Mouse (Mus musculus) CD4-positive, CD25-positive, alpha-beta regulatory T cell, adult 2 months (primary cell): ENCODE results near the gene Tcap.

ENCODE experiments used
- DNase-seq: peaks from one replicate; pipeline ENCODE4 v3.0.0-alpha.2; 2012; ENCODE audit warnings: low read depth, low spot score

The Tcap gene

GRCm38 (mm10) chr11:98383261-98384030 lies at the start of gene Tcap:
Tcap (plus strand) TSS chr11:98383811.
- DNase-seq, result no peak

DNA sequence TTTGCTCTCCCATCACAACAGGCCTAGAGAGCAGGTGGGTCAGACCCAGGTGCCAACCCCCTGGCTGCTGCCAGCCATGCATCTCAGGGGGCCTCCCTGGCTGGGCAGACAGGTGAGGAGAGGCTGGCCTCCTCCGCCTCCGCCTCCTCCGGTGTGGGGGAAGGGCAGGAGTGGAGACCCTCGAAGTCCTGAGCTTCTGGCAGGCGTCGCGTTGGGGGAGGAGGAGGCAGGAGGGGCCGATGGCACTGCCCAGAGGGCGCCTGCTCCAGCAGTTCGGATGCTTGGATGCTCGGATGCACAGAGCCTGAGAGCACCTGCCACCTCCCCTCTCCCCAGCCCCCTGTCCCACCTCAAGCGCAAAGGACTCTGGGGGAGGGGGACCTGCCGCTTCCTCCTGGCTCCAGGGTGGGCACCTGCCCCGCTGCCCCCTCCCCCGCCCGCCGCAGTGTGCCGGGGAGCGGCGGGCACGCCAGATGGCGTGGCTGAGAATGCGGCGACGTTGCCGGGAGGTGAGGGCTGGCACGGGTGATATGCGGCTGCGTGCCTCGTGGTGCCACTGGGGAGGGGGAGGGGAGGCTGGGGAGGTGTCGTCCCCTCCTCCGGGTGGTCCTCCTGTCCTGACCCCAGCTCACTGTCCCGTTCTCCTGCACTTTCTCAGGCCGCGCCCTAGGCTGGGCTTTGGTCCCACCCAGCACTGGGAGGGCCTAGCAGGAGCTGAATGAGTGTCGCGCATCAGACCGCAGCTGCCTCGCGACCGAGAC lies 49.5 kb upstream of the Tcap start:
- no peak for DNase-seq

- DNase-seq, result peak; percentile 48
These were observed 48.4 kb upstream of the Tcap start for GRCm38 (mm10) chr11:98335250-98335649.

- peak; percentile 64 for DNase-seq
These were observed 47.1 kb upstream of the Tcap start for GRCm38 (mm10) chr11:98336245-98337107.

DNA sequence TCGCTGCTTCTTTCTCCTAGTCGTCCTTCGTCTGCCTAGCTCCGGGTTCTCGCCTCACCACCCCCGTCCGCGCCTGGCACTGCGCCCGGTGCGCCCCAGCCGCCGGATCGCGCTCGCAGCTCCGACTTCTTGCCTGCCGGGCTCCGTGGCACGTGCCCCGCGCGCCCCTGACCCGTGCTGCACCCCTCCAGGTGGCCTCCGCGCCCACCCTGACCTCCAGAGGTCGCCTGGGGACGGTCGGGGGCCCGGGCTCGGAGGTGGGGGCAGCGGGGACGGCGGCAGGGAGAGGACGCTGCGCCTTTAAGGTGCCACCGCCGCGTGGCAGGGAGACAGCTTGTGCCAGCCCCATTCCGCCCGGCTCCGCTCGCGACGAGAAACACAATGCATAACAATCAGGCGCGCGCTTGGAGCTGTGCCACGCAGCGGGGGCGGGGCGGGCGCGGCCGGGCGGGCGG lies 45.1 kb upstream of the Tcap start:
- peak; percentile 41 for DNase-seq

DNA sequence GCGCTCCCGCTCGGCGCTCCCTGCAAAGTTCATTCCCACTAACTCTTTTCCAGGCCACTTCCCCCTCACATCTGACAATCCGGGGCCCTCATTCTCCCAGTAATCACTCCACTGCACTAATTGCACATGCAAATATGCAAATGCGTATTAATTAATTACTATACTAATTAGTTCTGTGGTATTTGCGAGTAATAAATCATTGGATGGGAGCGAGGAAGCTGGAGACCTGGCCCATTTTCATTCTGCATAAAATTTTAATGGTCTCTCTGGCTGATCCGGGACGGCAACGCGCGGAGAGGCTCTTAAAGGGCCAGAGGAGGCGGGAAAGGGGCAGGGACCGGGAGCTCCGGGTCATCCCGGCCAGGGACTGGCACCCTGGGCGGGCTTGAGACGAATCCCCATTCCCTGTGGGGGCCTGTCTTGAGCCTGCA lies 44.5 kb upstream of the Tcap start:
- no peak for DNase-seq

GRCm38 (mm10) chr11:98339679-98340287 lies 43.8 kb upstream of the Tcap start:
- DNase-seq, result no peak

GRCm38 (mm10) chr11:98340597-98340996 lies 43.0 kb upstream of the Tcap start:
- DNase-seq, result no peak

GRCm38 (mm10) chr11:98341174-98341573 lies 42.4 kb upstream of the Tcap start:
- DNase-seq, result no peak

- DNase-seq, result peak; percentile 92
These were observed 41.3 kb upstream of the Tcap start for GRCm38 (mm10) chr11:98342000-98342945.

DNA sequence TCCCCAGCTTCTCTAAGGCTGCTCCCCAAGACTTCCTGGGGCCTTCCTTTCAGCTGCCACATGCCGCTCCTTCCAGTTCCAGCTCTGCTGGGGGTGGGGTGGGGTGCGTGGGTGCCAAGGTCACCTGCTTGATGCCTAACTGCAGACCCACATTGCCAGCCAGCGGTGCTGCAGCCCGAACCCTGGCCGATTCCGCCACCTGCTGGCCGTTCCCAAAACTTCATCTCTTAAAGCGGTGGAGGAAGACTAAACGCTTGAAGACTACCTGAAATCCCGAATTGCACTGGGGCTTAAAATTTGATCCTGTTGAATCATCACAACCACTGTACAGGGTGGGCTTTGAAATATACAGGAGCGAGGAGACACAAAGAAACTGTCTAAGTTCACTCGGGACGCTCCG lies 38.4 kb upstream of the Tcap start:
- DNase-seq, result peak; percentile 84

GRCm38 (mm10) chr11:98346168-98346567 lies 37.4 kb upstream of the Tcap start:
- no peak for DNase-seq

DNA sequence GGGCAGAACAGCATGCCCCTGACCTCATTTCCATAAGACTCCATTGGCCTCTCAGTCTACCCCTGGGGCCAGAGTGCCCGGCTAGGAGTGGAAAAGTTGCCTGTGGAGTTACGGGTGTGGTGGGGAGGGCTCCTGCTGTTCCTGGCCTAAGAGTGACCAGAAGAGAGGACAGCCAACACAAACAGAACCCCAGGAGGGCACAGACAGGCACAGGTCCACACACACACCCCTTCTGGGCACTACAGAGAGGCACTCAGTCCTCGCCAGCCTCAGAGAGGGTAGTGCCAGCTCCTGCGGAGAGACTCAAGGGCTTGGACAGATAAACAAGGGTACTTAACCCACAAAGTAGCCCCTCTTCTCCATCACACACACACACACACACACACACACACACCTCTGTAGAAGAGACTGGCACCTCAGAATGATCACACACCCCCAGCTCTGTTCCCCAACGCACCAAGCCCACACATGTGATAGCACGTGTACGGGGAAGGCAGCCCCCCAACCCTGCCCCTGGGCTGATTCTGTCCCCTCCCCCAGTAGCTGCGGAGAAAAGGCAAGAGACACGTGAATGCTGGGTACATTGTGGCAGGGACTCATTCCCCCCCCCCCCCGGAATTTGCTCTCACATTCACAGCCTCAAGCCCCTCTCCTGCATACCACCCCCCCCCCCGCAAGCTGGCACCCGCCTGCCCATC lies 36.1 kb upstream of the Tcap start:
- no peak for DNase-seq

DNA sequence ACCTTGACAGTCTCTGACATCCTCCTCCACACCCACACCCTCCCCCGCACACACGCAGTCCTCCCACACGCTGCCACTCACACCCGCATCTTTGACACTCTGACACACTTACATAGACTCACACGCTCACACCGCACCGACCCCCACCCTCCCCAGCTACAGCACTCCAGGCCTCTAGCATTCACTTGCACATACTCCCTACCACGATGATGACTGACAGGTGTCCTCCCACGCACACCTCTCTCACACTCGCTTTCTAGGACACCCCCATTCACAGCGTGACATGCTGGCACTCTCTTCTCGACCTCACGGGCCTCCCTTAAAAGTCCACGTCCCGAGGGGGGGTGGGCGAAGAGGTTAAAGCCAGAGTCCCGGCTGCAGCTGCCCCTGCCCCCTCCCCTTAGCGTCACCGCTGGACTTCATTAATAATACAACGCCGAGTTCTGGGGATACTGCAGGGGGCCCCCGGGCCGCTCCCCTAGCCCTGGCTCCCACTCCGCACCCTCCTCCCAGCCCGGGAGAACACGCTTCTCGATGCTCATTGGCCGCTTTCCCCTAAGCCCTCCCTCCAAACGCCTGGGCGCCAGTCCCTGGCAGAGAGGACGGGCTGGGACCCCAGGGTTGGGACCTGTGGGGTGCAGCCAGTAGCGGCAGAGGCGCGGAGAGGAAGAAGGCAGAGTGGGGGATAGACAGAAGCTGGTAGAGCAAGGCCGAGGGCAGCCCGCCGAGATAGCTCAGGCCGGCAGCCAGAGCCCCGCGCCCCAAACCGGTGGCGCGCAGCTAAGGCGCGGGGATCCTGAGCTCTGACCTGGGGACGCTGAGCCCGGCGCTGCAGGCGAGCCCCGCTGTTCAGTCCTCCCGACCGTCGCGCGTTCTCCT lies 35.3 kb upstream of the Tcap start, which contains the start of gene Ppp1r1b:
Gene Ppp1r1b (plus strand): TSS at position 322 of the 879 bp plus-strand sequence.
- peak; percentile 70 for DNase-seq

- no peak for DNase-seq
These were observed 34.3 kb upstream of the Tcap start for GRCm38 (mm10) chr11:98349308-98349707.

DNA sequence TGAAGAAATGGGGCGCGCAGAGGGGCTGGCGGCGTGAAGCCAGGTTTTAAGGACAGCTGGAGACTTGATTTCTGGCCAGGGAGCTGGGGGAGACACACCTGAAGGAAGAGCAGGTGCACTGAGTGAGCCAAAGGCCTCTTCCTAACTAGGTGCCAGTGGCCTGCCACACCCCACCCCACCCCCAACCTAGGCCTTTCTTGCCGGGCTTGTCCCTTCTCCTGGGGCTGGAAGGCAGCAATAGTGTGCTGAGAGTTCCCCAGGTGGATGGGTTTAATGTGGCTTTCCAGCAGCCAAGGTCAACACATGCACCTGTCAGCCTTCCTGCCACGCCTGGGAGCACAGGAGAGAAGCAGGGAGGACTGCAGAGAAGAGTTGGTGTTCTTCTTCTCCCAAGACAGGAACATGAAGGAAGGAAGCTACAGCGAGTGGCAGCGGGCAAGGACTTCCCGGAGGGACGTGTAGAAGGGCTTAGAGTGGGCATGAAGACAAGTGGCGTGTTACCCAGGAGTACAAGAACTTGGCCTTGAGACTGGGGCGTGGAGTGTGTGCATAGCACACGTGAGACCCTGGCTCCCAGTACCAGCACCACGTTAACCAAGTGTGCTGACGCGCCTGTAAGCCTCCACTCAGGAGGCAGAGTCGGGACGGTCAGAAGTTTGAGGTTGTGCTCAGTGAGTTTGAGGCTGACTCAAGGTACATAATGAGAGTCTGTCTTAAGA lies 31.2 kb upstream of the Tcap start:
- no peak for DNase-seq

GRCm38 (mm10) chr11:98353651-98354211 lies 29.9 kb upstream of the Tcap start:
- DNase-seq, result no peak

GRCm38 (mm10) chr11:98354445-98354844 lies 29.2 kb upstream of the Tcap start:
- no peak for DNase-seq
